Mouse (Mus musculus): Measurements from ENCODE around the gene 4933425L06Rik.

4933425L06Rik gene

GRCm38 (mm10) chr13:105081862-105082261, at the start of gene 4933425L06Rik:
Gene 4933425L06Rik (plus strand): TSS chr13:105082122.
- no peak for DNase-seq (ENCODE audit: low spot score in 2 of 2)

- peak in 1 of 2 experiments; percentile 36 for DNase-seq (ENCODE audit: low spot score in 2 of 2)
These were observed 44.1 kb upstream of the 4933425L06Rik start for GRCm38 (mm10) chr13:105037816-105038215.

GRCm38 (mm10) chr13:105038334-105038733, 43.6 kb upstream of the 4933425L06Rik start:
- peak in 1 of 2 experiments; percentile 26 for DNase-seq (ENCODE audit: low spot score in 2 of 2)

GRCm38 (mm10) chr13:105043882-105044281, 38.0 kb upstream of the 4933425L06Rik start:
- no peak for DNase-seq (ENCODE audit: low spot score in 2 of 2)

GRCm38 (mm10) chr13:105047377-105047776, 34.5 kb upstream of the 4933425L06Rik start:
- no peak for DNase-seq (ENCODE audit: low spot score in 2 of 2)

GRCm38 (mm10) chr13:105048662-105049061, 33.3 kb upstream of the 4933425L06Rik start:
- peak in 1 of 2 experiments; percentile 23 for DNase-seq (ENCODE audit: low spot score in 2 of 2)

GRCm38 (mm10) chr13:105051432-105051831, 30.5 kb upstream of the 4933425L06Rik start:
- DNase-seq (ENCODE audit: low spot score in 2 of 2) = no peak

GRCm38 (mm10) chr13:105053618-105054017, 28.3 kb upstream of the 4933425L06Rik start:
- peak in 1 of 2 experiments; percentile 28 for DNase-seq (ENCODE audit: low spot score in 2 of 2)

GRCm38 (mm10) chr13:105054181-105054940, 27.6 kb upstream of the 4933425L06Rik start, which contains the start of gene Rgs7bp:
Gene Rgs7bp (minus strand): TSS chr13:105054930.
- peak; percentile 61 to 68 for DNase-seq (ENCODE audit: low spot score in 2 of 2)

GRCm38 (mm10) chr13:105054941-105055309, 27.0 kb upstream of the 4933425L06Rik start:
- DNase-seq (ENCODE audit: low spot score in 2 of 2) = no peak

GRCm38 (mm10) chr13:105055374-105055773, 26.5 kb upstream of the 4933425L06Rik start:
- no peak for DNase-seq (ENCODE audit: low spot score in 2 of 2)

GRCm38 (mm10) chr13:105066119-105066518, 15.8 kb upstream of the 4933425L06Rik start:
- no peak for DNase-seq (ENCODE audit: low spot score in 2 of 2)

- no peak for DNase-seq (ENCODE audit: low spot score in 2 of 2)
These were observed 14.8 kb upstream of the 4933425L06Rik start for GRCm38 (mm10) chr13:105066890-105067845.

- no peak for DNase-seq (ENCODE audit: low spot score in 2 of 2)
These were observed 7.4 kb downstream of the 4933425L06Rik start for GRCm38 (mm10) chr13:105089276-105089675.

GRCm38 (mm10) chr13:105096316-105096715, 14.4 kb downstream of the 4933425L06Rik start:
- DNase-seq (ENCODE audit: low spot score in 2 of 2) = no peak

- no peak for DNase-seq (ENCODE audit: low spot score in 2 of 2)
These were observed 18.8 kb downstream of the 4933425L06Rik start for GRCm38 (mm10) chr13:105100705-105101104.

GRCm38 (mm10) chr13:105104385-105104784, 22.5 kb downstream of the 4933425L06Rik start:
- DNase-seq (ENCODE audit: low spot score in 2 of 2) = no peak

GRCm38 (mm10) chr13:105111599-105111998, 29.7 kb downstream of the 4933425L06Rik start:
- DNase-seq (ENCODE audit: low spot score in 2 of 2) = no peak

GRCm38 (mm10) chr13:105121617-105122016, 39.7 kb downstream of the 4933425L06Rik start:
- DNase-seq (ENCODE audit: low spot score in 2 of 2) = no peak

- DNase-seq (ENCODE audit: low spot score in 2 of 2) = no peak
These were observed 40.2 kb downstream of the 4933425L06Rik start for GRCm38 (mm10) chr13:105122092-105122491.

GRCm38 (mm10) chr13:105130080-105130479, 48.2 kb downstream of the 4933425L06Rik start:
- DNase-seq (ENCODE audit: low spot score in 2 of 2) = no peak

- no peak for DNase-seq (ENCODE audit: low spot score in 2 of 2)
These were observed 50.4 kb downstream of the 4933425L06Rik start for GRCm38 (mm10) chr13:105132370-105132769.

All from frontal cortex, postnatal 25 days (tissue).